Mouse (Mus musculus): ENCODE results near the gene Crybg2. TPM values are rescaled to one million over a fixed set of nuclear protein-coding genes. Genes with fewer than 3 reads are reported as not detected.
A peak's percentile ranks its signal among the peaks of the same experiment; 100 is the strongest.

Gene Crybg2
- polyA plus RNA-seq, 3 experiments from 2014 or later, result 10.8 to 23.3 (median 14.1) TPM

DNA sequence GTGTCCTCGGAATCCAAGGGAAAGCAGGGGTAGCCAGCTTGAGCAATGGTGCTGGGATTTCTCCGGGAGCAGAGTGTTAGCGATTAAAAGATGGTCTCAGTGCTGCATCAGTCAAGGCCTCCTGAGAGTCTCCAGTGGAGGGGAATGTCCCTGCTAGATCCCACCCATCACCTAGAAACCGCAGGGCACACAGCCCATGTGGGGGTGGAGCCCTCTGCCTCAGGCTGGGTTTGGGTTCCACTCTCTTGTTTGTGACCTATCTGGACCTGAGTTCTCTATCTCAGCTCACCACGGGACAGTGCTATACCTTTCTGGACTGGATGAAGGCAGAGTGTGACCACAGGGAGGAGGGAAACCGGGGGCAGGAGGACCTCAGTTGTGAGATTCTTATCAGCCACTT lies 1.7 kb upstream of the Crybg2 start:
- peak; percentile 27 for ATAC-seq

DNA sequence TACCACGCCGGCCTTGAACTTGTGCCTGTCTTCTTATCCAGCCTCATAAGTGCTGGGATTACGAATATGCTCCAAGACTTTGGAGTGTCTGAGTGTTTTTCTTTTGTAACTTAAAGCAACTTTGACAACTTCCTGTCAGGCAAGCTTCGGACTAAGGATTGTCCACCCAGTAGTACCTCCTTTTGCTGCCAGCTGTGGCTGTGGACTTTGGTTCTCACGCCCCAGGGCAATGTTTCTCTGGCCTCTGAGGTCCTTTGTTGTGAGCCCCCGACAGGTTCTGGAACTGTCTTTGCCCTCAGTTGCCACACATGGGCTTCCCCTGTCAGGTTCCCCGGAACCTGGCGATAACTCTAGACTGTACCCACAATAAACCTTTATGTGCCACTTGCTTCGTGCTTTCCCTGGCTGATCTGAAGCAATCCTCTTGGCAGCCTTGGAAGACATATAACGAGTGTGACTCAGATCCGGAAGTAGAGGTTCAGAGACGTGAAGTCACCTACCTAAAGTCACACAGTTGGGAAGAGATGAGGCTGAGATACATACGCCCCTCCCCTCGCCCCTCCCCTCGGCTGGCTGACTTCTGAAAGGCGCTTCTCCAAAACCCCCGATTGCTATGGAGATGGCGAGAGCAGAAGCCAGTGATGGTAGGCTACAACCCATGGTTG lies 683 bp downstream of the Crybg2 start:
- ATAC-seq, result peak; percentile 73

DNA sequence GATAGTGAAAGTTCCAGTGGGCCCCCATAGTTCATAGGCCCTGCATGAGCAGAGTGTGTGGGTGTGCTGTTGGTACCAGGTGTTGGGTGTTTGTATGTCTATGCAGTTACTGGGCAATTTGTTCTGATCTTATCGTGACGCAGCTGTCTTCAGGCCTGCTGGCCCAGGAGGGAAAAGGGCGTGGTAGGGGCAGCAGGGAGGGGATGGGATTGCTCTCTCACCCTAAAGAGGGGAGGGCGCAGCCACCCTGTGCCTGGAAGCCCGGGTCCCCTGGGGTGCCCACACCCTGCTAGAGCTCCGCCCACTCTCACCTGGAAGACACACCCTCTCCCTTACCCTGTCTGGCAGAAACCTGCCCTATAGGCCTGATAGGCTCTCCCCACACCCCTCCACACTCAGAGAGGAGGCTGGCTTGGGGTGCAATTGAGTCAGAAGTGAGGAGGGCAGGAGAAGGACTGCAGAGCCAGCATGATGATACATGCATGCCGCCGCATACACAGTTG lies 1.4 kb downstream of the Crybg2 start:
- ATAC-seq, result peak; percentile 41

DNA sequence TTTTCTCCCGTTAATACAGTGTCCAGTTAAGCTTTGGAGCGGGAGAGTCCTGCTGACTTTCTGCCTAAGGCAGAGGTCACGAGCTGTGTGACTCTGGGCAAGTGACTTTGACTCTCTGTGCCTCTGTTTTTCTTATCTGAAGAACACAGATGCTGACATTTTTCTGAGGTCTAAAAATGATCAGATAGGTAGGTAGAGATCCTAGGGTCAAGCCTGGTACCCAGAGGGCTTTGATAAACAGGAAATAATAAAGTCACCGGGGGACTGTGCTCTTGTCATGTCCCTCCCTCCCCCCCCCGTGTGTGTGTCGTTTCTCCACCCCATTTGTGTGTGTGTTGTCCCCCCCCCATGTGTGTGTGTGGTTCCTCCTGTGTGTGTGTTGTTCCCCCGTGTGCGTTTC lies 1.9 kb downstream of the Crybg2 start:
- no peak for ATAC-seq

DNA sequence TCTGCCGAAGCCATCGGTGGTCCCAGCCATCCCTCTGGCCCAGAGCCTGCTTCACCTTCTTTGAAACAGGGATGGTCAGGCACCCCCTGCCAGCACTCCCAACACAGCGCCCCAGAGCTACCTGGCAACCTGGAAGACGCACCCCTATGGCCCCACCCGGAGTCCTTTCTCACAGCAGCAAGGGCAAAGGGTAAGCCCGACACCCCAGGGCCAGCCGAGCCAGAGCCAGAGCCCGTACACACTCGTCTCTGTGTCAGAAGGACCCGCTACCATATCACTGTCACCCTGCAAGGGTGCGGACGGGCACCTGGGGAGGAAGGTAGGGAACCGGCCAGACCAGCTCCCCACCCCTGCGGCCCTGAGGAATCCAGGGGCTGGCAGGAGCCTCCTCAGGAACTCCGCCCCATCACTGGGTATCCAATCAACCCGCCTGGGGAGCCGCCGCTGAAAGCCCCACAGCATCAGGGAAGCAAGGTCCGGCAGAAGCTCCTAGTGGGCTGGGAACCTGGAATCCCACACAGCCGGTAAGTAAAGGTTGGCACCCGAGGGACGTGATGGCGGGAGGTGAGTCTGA lies 4.9 kb downstream of the Crybg2 start:
- no peak for ATAC-seq

DNA sequence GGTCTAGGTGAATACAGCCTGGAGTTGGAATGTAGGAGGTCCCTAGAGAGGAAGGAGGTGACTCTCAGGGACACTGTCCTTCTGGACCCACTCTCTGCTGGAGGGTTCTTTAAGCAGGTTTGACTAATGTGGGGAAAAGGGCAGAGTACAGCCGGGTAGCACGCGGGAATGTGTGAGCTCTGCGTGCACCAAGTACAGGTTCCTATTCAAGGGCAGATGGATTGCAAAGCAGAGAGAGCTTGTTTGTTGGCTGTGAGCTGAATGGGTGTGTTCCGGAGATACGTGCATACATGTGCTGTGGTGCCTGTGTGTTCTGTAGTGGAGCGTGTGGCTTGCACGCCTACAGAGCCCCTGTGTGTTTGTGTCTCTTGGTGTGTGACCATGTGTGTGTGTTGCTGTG lies 6.8 kb downstream of the Crybg2 start:
- ATAC-seq, result no peak

DNA sequence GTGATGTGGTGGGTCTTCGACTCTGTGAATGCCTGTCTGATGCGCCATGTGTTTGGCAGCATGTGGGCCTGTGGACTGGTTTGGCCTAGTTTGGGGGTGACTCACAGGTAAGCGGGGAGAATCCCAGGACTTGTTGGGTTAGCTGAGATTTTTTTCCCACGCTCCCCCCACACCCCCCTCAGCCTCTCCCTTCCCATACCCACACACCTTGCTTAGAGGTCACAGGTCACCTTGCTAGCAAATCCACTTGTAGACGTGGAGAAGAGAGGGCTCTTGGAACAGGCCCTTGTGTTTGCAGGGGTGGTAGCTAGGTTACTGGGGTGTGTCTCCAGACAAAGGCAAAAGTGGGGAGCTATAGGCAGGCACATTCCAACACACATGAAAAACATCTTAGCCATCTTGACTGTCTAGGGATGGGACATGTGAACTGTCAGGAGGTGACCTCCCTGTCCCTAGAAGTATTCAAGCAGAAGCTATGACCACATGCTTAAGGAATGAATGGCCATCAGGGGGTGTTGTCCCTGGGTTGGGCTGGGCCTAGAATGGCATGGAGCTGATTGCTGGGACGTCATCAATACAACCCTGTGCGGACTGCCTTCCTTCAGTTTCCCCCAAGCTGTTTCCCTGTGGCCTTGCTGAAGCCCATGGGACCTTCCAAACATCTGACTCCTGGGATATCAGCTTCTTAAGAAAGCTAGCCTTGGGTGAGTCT lies 7.4 kb downstream of the Crybg2 start:
- ATAC-seq, result no peak

DNA sequence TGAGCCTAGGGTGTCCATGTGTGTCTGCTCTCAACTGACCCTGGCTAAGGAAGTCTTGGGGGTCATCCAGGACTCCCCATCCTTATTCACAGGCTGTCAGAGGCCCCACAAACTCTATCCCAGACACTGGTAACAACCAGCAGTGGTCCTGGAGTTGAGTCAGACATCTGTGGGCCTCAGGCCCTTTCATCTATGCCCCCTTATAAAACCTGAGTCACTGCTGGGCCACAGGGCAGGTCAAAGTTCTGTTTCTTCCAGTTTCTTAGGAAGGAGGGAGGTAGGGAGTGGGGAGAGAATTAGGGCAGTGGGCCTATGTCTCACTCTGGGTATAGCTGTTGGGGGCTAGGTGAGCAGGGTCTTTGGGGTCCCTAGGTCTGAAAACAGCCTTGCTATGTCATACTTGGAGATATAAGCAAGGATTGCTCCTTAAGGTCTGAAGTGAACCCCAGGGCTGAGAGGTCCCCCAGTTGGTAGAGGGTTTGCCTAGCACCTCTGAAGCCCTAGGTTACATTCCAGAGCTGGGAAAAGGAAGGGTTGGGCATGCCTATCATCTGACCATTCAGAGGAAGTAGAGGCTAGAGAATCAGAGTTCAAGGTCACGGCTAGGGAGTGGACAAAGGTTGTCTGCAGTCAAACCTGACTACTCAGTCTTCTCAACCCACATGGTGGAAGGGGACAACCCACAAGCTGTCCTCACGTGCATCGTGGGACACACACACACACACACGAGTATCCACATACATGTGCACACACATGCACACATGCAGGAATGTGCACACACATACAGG lies 8.4 kb downstream of the Crybg2 start:
- ATAC-seq, result no peak

DNA sequence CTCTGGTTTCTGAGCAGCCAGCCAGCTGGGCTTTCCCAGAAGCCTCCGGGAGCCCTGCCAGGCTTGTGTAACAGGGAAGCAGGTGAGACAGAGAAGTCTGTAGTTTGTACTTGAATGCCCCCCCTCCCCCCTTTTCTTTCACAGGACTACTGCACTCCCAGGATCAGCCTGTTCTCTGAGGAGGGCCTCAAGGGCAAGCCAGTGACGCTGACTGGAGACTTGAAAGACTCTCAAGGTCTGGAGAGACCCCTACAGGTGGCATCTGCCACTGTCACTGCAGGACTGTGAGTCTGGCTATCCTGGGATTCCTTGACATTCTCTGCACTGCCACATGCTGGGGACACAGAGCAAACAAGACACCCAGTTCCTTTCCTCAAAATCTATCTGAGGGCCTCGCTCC lies 18.1 kb downstream of the Crybg2 start:
- ATAC-seq, result no peak

DNA sequence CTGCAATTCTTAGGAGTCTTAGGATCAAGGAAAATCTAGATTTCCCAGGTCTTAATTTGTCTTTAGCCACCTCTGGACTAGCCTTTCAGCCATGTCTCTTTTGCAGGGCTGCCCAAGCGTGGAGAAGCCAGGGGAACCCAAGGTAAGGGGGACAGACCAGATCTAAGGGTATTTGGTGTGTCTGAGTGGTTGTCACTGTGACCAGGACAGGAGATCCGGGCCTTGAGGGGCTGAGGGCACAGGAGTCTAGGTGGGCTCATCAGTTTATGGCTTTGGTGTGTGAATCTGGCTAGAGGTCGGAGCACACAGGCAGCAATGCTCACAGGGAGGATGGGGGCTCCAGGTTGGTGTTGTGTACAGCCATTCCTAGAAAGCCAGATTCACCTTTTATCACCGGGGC lies 20.1 kb downstream of the Crybg2 start:
- ATAC-seq, result no peak

DNA sequence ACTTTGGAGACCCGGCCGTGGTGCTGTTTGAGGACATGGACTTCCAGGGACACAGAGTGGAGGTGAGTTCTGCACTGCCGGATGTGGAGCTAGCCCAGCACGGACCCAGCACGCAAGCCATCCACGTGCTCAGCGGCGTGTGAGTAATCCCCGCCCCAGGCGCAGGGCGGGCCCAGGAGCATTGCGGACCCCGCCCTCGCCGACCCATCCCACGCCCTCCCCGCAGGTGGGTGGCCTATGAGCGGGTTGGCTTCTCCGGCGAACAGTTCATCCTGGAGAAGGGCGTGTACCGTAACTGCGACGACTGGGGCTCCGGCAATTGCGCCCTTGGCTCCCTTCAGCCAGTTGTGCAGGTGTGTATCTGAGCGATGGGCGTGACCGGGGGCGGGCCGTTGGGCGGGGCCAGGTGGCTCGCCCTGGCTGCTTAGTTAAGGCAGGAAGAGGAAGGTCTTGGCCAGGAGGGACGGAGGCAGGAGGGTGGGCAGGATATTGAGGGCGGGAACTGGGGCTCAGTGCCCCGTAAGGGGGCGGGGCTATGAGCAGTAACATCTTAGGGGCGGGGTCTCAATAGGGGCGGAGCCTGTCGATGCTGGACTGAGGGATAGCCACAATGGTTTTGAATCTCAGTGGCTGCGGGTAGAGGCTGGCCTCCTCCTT lies 21.2 kb downstream of the Crybg2 start:
- peak; percentile 91 for ATAC-seq

DNA sequence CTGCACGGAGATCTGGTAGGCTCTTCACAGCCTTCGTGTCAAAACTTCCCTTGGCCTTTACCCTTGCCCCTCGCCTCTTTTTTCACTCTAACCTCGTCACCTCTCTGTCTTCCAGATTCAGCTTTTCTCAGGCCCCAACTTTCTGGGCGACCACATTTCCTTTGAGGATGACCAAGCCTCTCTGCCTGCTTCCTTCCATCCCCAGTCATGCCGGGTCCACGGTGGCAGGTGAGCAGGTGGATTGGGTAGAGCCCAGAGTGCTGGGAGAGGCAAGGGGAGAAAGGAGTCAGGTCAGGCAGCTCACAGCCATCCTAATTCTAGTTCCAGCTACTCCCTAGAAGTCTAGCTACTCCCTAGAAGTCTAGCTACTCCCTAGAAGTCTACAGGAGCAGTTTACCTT lies 21.8 kb downstream of the Crybg2 start:
- ATAC-seq, result no peak

DNA sequence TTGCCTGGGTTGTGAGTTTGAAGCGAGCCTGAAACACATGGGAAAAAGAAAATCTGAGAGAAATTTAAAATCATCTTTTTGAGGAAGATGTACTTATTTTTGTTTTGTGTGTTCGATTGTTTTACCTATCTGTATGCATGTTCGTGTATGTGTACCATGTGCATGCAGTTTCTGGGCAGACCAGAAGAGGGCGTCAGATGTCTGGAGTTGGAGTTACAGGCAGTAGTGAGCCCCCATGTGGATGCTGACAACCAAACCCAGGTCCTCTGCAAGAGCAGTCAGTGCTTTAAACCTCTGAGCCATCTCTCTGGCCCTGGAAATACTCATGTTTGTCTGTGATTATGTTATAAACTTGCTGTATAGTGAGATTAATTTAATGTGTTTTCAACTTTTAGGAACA lies 24.4 kb downstream of the Crybg2 start:
- no peak for ATAC-seq

DNA sequence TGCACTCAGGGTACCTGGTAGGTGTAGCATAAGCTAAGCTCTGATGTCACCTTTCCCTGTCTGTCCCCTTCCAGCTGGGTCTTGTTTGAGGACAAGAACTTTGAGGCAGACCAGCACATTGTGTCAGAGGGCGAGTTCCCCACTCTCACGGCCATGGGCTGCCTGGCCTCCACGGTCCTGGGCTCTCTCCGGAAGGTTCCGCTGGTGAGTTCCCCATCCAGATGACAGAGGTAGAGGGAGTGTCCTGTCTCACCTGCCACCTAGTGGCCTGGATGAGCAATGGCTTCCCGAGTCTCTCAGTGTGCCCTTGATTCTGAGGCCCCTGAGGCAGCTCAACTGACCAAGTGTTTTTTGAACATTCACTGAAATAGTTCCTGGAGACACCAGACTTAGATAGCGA lies 26.8 kb downstream of the Crybg2 start:
- ATAC-seq, result peak; percentile 66

DNA sequence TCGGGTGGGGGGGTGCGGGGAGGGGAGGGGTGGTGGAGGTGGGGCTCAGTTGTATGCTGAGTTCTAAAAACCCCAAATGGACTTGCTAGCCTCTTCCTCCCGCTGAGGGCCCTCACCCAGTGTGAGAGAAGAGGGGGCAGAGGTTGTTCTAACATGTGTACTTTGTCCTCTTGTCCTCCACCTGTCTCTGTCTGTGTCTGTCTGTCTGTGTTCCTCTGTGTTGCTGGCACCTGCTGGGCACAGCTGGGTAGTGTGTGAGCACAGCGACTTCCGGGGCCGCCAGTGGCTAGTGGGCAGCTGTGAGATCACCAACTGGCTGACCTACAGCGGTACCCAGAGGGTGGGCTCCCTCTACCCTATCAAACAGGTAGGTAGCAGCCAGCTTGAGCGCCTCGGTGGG lies 28.4 kb downstream of the Crybg2 start:
- no peak for ATAC-seq

DNA sequence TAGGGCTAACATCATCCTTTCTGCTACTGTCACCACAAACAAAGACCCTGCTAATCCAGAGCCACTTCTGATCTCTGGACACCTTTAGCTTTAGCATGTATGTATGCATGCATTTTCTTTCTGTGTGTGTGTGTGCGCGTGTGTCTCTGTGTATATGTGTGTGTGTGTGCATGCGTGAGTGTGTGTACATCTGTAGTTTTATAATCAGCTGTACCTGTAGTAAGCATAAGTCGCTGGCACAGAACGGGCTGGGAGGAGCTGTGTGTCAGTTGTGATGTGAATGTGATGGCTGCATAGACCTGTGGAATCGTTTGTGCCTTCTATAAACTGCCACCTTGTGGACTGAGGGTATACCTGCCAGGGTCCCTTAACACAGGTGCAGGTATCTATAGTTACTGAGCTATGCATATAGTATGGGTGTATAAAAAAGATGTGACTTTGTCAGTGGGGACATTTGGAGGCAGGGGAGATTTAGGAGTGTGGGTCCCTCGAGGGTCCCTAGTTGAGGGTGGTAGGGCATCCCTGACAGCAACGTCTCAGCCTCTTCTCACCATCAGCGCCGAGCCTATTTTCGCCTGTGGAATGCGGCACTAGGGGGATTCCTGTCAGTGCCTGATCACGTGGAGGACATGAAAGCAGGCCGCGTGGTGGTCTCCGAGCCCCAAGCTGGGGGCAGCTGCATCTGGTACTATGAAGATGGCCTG lies 30.1 kb downstream of the Crybg2 start:
- ATAC-seq, result no peak

DNA sequence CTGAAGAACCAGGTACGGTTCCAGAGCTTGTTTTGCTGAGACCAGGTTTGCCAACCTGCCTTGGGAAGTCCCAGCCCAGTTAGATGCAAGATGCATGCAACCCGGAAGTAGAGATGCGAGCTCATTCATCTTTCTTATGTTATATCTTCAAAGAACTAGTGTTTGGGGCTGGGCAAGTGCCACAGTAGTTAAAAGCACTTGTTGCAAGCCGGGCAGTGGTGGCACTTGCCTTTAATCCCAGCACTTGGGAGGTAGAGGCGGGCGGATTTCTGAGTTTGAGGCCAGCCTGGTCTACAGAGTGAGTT lies 30.6 kb downstream of the Crybg2 start:
- peak; percentile 27 for ATAC-seq

DNA sequence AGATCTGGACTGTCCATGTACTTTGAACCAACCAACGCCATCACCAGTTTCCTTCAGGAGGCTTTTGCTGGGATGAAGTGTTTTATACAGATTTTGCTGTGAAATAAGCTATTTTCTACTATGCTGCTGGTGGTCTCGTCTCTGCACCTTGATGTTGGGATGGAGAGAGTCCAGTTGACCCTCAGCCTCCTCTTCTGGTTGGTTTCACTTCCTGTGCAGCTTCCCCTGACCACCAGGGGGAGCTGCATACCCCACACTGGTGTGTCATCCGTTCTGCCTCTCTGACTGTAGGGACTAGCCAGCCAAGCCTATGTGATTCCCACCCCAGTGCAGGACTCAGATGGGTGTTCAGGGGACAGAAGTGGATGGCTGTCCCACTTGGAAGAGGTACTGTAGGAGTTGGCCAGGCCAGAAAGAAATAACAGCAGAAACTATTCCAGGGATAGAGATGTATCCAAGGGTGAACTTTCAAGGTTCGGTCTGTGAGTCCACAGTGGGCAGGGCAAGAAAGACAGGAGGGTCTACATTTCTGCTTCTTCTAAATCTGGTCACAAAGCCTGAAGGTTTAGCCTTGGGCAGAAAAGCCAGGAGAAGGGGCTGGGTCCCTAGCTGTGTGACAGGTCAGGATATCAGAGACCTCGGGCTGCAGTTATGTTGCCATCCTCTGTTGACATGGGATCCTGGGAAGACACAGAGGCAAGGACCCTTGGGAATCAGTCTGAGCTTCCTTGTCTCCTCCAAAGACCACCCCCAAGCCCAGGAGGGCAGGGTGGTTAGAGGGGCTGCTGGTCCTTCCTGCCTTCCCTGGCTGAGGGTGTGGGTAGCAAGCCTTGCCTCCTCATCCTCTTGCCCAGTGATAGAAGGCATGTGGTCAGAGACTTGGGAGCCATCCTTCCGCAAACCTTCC lies 32.0 kb downstream of the Crybg2 start:
- ATAC-seq, result no peak

DNA sequence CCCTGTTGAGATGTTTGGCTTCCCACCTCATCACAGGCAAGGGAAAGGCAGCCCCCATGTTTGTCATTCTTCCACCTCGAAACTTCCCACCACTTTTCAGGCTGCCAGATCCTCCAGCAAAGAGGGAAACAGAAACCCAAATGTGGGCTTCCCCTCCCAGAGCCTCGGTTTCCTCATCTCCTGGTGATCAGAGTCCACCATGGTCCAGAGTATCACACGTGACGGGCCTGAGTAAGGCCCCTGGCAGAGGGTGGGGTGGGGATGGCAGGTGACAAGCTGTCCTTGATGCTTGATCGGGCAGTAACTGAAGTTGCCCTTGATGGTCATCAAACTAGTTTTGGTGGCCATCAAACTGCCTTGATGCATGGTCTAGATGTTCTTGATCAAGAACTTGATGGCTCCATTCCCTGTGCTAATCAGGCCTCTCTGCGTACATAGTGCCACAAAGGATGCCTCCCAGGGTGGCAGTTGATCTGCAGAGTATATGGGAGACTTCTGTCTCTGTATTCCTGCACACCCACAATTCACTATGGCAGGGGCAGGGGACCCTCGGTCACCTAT lies 33.5 kb downstream of the Crybg2 start:
- ATAC-seq, result no peak

DNA sequence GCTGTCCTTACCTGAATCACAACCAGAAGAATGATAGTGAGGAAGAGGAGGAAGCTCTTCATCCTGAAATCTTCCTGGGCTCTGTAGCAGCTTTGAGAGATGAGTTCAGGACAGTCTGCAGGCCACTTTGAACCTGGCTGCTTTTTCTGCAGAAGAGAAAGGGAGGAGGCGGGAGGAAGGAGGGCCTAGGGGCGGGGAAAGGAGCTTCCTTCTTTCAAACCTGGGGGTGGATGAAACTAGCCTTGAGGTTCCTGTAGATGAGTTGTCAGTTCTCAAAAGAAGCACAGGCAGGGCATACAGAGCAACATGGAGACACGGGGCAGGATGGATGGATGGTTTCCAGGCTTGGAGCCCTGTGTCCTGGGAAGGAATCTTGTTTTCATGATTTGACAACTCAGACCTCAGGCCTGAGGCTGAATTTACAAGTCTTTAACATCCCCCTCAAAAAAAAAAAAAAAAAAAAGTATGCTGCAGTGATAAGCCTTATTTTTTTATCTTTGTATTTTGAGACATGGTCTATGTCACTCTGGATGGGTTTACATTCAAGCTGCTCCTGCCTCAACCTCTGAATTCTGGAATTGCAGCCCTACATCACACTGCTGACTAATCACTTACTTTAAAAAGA lies 34.4 kb downstream of the Crybg2 start, which contains the start of gene Cd52:
Gene Cd52, minus strand, starts transcription at position 160 of the 625 bp plus-strand sequence.
- peak; percentile 49 for ATAC-seq

Measured in inflammation-experienced regulatory T-cells, adult 6 months (primary cell).